Mouse (Mus musculus) inflammation-experienced regulatory T-cells, adult 16 weeks (primary cell): Measurements from ENCODE around the gene Tlx1. TPM values are rescaled to one million over a fixed set of nuclear protein-coding genes. Genes with fewer than 3 reads are reported as not detected.

Source experiments
- polyA plus RNA-seq: library from polyadenylated mRNA; unstranded; fragments of 100-300 nt; shearing (Covaris generic); gene quantifications from one replicate; pipeline ENCODE4 v1.2.1, GENCODE M21; 2017

The Tlx1 gene
- polyA plus RNA-seq, result not detected

GRCm38 (mm10) chr19:45150490-45151181 lies at the start of gene Tlx1:
Gene Tlx1, plus strand, starts transcription at chr19:45150680.

Other genes starting within 250 kb of the Tlx1 start
- gene Slf2, start 219.5 kb upstream of the Tlx1 start, polyA plus RNA-seq, result 56.9 TPM
- gene Sema4g, start 161.6 kb upstream of the Tlx1 start, polyA plus RNA-seq, result not detected
- gene Twnk, start 145.0 kb upstream of the Tlx1 start, polyA plus RNA-seq, result 20.3 TPM
- gene Mrpl43, start 144.2 kb upstream of the Tlx1 start, polyA plus RNA-seq, result 67.5 TPM
- 6.6 TPM for gene Lzts2, start 136.3 kb upstream of the Tlx1 start, polyA plus RNA-seq
- not detected for gene Pdzd7, start 105.0 kb upstream of the Tlx1 start, polyA plus RNA-seq
- 84.9 TPM for gene Sfxn3, start 103.2 kb upstream of the Tlx1 start, polyA plus RNA-seq
- gene Kazald1, start 75.4 kb upstream of the Tlx1 start, polyA plus RNA-seq, result 0.84 TPM
- not detected for gene Lbx1, start 85.1 kb downstream of the Tlx1 start, polyA plus RNA-seq
- gene Btrc, start 213.1 kb downstream of the Tlx1 start, polyA plus RNA-seq, result 38.0 TPM